Mouse (Mus musculus): ENCODE data around the gene Zfp786. TPM values are rescaled to one million over a fixed set of nuclear protein-coding genes. Genes with fewer than 3 reads are reported as not detected.

Zfp786 gene
- total RNA-seq, 4 experiments from 2014 or later, result 0.97 to 1.3 (median 1.1) TPM

- DNase-seq (ENCODE audit: low spot score), result no peak
Observed at GRCm38 (mm10) chr6:47821776-47822175, 8.9 kb downstream of the Zfp786 start.

DNA sequence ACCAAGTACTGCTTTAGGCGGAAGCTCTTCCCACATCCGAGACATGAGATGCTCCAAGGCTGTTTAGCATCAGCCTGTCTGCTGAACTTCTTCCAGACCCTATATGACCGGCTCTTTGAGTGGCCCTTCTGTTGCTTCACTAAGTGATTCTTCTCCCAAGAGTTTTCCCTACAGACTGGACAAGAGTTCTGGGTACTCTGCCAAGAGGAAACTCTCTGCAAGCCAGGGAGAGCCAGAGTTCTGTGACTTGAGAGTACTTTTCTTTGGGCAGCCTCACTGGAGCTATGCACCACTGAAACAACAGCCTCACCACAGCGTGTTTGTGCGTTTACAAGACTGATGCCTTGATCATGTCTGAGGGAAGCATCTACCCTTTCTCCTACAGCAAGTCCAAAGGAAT is 9.4 kb downstream of the Zfp786 start:
- no peak for DNase-seq (ENCODE audit: low spot score)

DNA sequence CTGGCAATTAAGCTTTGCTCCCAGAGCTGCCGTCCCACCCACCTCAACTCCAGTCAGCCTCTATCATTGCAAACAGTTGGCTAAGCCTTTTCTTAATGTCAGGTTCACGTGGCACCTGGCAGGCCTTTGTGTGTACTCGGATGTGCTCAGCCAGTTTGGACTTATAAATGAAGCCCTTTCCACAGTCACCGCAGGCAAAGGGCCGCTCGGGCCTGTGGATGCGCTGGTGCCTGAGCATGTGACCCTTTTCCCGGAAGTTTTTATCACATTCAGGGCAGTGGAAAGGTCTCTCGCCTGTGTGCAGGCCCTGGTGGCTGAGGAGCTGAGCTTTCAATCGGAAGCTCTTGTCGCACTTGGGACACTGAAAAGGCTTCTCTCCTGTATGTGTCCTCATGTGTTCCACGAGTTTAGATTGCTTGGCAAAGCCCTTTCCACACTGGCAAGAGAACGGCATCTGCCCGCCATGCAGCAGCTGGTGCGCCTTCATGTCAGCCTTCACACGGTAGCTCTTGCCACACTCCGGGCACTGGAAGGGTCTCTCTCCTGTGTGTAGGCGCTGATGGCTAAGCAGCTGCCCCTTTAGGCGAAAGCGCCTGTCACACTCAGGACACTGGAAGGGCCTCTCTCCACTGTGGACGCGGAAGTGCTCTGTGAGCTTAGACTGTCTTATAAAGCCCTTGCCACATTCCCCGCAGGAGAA is 10.9 kb downstream of the Zfp786 start:
- DNase-seq (ENCODE audit: low spot score), result no peak

GRCm38 (mm10) chr6:47818721-47819120 is 11.9 kb downstream of the Zfp786 start:
- no peak for DNase-seq (ENCODE audit: low spot score)

GRCm38 (mm10) chr6:47816151-47816550 is 14.5 kb downstream of the Zfp786 start:
- no peak for DNase-seq (ENCODE audit: low spot score)

DNA sequence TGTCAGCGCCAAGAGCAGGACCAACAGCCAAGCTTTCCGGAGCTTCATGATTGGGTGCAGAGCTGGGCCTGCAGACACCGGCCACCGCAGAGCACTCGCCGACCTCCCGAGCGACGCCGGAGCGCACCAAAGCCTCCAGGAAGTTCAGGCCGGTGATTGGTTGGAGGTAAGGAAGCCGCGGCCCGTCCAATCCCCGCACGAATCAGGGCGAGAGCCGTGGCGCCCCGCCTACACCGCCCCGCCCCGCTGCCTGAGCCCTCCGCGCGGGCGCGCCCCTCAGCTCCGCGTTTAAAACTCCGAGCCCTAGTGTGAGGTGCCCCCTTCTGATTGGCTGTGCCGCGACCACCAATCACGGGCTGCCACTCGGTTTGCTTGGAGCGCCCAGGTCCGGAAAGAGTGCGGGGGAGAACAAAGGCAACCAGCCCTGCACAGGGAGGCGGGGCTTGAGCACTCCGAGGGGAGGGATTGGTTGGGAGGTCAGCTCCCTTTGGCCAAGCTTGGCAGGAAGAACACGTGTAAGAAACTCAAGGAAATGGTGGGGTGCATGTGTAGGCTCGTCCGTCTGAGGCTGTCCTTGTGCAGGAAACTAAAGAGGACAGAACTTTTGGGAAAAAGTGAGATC is 17.3 kb downstream of the Zfp786 start, which contains the start of gene Pdia4:
Gene Pdia4 (minus strand): TSS at position 174 of the 622 bp plus-strand sequence.
- DNase-seq (ENCODE audit: low spot score), result peak; percentile 99

GRCm38 (mm10) chr6:47812271-47812915 is 18.3 kb downstream of the Zfp786 start:
- DNase-seq (ENCODE audit: low spot score), result no peak

DNA sequence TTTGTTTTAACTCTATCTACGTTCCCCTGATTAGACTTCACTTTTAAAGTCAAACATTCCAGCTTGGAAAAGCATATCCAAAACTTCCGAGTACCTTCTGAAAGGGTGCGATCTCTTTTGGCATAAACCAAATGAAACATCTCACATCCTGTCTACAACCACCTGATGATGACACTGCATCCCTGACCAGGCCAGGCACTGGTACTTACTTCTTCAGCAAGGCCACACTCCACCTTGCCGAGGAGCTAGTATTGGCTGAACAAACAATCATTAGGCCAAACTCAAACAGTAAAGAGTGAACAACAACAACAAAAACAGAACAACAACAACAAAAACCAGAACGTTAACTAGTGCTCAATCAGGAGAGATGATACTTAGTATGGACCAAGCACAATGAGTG is 19.3 kb downstream of the Zfp786 start:
- no peak for DNase-seq (ENCODE audit: low spot score)

DNA sequence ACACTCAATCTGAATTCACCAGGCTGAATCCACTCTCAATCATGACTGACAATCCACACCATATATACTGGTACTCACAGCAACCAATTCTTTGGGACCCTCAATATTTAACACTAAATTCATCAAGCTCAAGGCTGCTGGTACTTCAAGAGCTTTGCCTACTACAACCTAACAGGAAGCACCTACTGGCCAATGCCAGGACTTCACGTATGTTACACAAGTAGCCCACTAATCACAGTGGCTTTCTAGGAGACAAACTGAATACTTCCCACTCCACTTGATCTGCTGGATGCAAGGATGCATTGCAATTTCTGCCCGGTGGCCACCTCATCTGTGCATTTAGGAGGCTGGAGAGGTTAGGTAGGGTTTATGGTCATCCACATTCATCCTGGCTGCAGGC is 20.5 kb downstream of the Zfp786 start:
- DNase-seq (ENCODE audit: low spot score), result no peak

GRCm38 (mm10) chr6:47809053-47809452 is 21.6 kb downstream of the Zfp786 start:
- DNase-seq (ENCODE audit: low spot score), result no peak

DNA sequence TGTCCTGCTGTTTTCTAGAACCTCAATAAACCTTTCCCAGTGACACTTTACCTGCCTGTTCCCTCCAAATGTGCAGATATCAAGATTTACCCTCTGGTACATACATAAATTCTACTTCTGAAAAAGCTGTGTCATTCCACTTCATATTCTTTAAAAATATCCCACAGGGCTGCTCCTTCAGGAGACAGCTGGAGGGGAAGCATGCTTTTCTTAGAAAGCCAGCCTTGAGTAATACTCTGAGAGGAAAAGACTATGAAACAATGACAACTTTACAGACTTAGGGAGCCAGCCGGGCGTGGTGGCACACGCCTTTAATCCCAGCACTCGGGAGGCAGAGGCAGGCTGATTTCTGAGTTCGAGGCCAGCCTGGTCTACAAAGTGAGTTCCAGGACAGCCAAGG is 22.1 kb downstream of the Zfp786 start:
- DNase-seq (ENCODE audit: low spot score), result no peak

- DNase-seq (ENCODE audit: low spot score), result no peak
Observed at GRCm38 (mm10) chr6:47807419-47807818, 23.2 kb downstream of the Zfp786 start.

GRCm38 (mm10) chr6:47805520-47805919 is 25.1 kb downstream of the Zfp786 start:
- DNase-seq (ENCODE audit: low spot score), result no peak

- DNase-seq (ENCODE audit: low spot score), result peak; percentile 64
Observed at GRCm38 (mm10) chr6:47799079-47799478, 31.6 kb downstream of the Zfp786 start.

- DNase-seq (ENCODE audit: low spot score), result no peak
Observed at GRCm38 (mm10) chr6:47794106-47794830, 36.4 kb downstream of the Zfp786 start.

DNA sequence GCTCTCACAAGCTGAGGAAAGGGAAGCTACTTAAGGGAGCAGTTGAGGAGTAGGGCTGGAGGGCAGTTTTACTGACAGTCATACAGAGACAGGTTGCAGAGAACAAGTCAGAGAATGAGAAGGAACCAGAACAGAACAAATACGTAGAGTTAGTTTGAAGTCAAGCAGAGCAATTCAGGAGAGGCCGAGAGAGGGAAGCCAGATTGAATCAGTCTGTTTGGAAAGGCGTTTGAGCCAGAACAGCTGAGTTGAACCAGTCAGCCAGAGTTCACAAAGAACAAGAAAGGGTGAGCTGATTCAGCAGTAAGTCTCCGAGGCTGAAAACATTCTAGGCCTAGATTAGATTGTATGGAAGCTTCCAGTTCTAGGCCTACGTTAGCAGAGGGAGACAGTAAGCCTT is 37.4 kb downstream of the Zfp786 start:
- no peak for DNase-seq (ENCODE audit: low spot score)

DNA sequence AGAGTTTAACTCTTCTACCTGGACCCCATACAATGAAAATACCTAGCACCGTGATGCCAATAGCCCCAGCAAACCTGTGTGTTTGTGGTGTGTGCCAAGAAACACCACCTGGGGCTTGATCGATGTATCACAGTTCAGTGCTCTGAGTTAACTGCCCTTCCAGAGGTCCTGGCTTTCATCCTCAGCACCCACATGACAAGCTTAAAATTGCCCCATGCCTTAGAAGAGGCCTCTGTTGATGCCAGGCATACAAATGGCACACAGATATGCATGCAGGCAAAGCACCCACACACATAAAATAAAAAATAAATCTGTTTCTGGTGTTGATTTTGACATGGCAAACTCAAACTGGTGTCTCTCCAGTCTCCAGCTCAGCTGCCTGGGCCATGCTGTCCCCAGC is 38.1 kb downstream of the Zfp786 start:
- no peak for DNase-seq (ENCODE audit: low spot score)

GRCm38 (mm10) chr6:47790745-47791144 is 39.9 kb downstream of the Zfp786 start:
- no peak for DNase-seq (ENCODE audit: low spot score)

GRCm38 (mm10) chr6:47788821-47789220 is 41.8 kb downstream of the Zfp786 start:
- DNase-seq (ENCODE audit: low spot score), result no peak

DNA sequence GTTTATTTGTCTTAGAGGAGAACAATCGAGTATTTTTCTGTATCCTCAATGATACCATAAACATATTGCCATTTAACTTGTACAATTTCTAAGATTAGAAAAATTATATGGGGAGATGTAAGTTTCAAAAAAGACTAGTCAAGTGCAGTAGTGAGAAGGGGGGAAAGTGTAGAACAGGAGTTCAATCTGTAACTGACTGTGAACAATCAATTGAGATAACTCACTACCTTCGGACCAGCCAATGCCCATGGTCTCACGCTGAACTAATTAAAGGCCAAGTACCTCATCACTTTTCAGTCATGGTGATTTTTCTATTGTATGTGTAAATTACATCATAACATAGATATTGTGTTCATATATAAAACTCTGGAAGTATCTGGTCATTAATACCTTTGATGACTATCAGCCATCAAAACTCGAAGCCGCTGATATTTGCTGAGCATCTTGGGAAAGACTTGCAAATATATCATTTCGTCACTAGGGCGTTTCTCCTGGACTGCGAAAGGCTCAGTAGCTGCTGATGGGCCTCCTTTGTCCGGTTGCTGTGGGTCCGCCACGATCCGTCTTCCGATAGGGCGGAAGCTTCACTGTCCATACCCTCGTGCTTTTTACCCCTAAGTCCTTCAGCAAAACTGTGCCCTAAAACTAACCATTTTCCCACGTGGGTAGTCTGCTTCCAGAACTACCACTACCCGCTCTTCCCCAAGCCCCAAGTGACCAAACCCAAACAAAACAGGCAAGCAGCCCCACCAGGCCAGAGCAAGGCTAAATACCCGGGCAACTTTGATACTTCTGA is 42.5 kb downstream of the Zfp786 start:
- DNase-seq (ENCODE audit: low spot score), result peak; percentile 90

GRCm38 (mm10) chr6:47784707-47785412 is 45.8 kb downstream of the Zfp786 start:
- DNase-seq (ENCODE audit: low spot score), result no peak
